Mouse (Mus musculus) testis, adult 2 months (tissue): ENCODE measurements at regions not wholly inside any gene's neighbourhood (a gene's known extent, or its start where the extent isn't known, plus 50 kb on each side); places are given as distances from the start of the nearest gene placed in this dataset.

Experiments
- H3K27ac ChIP-seq: fragments of 200-500 bp; 2 replicates; pipeline ENCODE4 v1.5.1; 2012; ENCODE audit warnings: low read depth, low read length; ENCODE audit not compliant: control insufficient read depth, insufficient read depth
- H3K27me3 ChIP-seq: fragments of 200-500 bp; 2 replicates; pipeline ENCODE4 v1.6.1; 2012; ENCODE audit warnings: mild to moderate bottlenecking, low read length, moderate library complexity; ENCODE audit not compliant: control insufficient read depth, insufficient read depth
- H3K36me3 ChIP-seq: fragments of 200-500 bp; 2 replicates; pipeline ENCODE4 v1.6.1; 2012; ENCODE audit warnings: mild to moderate bottlenecking, low read length; ENCODE audit not compliant: control insufficient read depth, insufficient read depth
- H3K4me1 ChIP-seq: fragments of 200-500 bp; 2 replicates; pipeline ENCODE4 v1.6.1; 2012; ENCODE audit warnings: low read length; ENCODE audit not compliant: control insufficient read depth, insufficient read depth
- H3K4me3 ChIP-seq: fragments of 200-500 bp; 2 replicates; pipeline ENCODE4 v1.5.1; 2012; ENCODE audit warnings: low read depth, mild to moderate bottlenecking, low read length, moderate library complexity, mixed read lengths; ENCODE audit not compliant: control insufficient read depth
- CTCF ChIP-seq: fragments of 200-500 bp; IDR thresholded peaks from 2 replicates; pipeline ENCODE4 v1.5.1; 2012; ENCODE audit warnings: low read depth, mild to moderate bottlenecking, inconsistent platforms, low read length, moderate library complexity; ENCODE audit not compliant: control insufficient read depth, insufficient read depth, insufficient replicate concordance
- POLR2A ChIP-seq: fragments of 200-500 bp; IDR thresholded peaks from 2 replicates; pipeline ENCODE4 v1.6.1; 2012; ENCODE audit warnings: low read depth, mild to moderate bottlenecking, inconsistent platforms, low read length, moderate library complexity; ENCODE audit not compliant: control insufficient read depth

DNA sequence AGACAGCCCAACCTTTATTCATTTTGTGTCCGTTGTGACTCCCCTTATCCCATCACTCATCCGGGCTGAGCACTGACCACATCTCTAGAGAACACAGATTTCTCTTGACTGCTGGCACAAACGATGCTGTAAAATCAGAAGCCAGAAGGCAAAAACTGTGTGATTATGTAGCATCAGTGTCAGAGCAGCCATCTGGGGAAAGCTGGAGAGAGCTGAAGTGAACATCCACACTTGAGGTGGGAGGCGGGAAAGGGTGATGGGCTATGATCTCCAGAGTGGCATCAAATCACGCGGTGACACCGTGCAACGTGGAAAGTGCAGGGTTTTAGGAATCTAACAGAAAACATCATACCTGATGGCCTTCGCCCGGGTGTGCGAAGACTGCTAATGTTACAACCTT is 175.9 kb downstream of the Parm1 start:
- no peak overlapping the region for H3K4me3 ChIP-seq
- TF ChIP-seq POLR2A (no peak), CTCF (no peak)
- H3K27me3 ChIP-seq: no peaks in the 10 kb centered on the region
- 0 out of 2 replicates have a peak, but pooled peaks cover 2% of the 10 kb centered on the region for H3K4me1 ChIP-seq
- H3K36me3 ChIP-seq: no peaks in the 10 kb centered on the region
- H3K27ac ChIP-seq: no peak overlapping the region

- no peaks in the 10 kb centered on the region for H3K27me3 ChIP-seq
- H3K4me1 ChIP-seq: 0 out of 2 replicates have a peak, but pooled peaks cover 2% of the 10 kb centered on the region
- no peak overlapping the region for H3K27ac ChIP-seq
- H3K4me3 ChIP-seq: no peak overlapping the region
- H3K36me3 ChIP-seq: no peaks in the 10 kb centered on the region
- TF ChIP-seq CTCF (no peak), POLR2A (no peak)
These were observed 174.9 kb downstream of the Parm1 start for GRCm38 (mm10) chr5:91692292-91692691.

- TF ChIP-seq CTCF (no peak), POLR2A (no peak)
- no peaks in the 10 kb centered on the region for H3K36me3 ChIP-seq
- no peak overlapping the region for H3K27ac ChIP-seq
- no peaks in the 10 kb centered on the region for H3K27me3 ChIP-seq
- H3K4me1 ChIP-seq: no peaks in the 10 kb centered on the region
- no peak overlapping the region for H3K4me3 ChIP-seq
These were observed 161.3 kb downstream of the Parm1 start for GRCm38 (mm10) chr5:91678727-91679126.
